Mouse (Mus musculus) liver, adult 2 months (tissue): ENCODE results near the gene Endou. TPM values are rescaled to one million over a fixed set of nuclear protein-coding genes. Genes with fewer than 3 reads are reported as not detected.

Experiments used
- DNase-seq: peaks from one replicate; pipeline ENCODE4 v3.0.0-alpha.2; 2011; ENCODE audit warnings: low read depth, low spot score; ENCODE audit errors: extremely low read depth
- H3K27ac ChIP-seq: fragments of 200-500 bp; replicated peaks from 2 replicates; pipeline ENCODE4 v1.5.1; 2012; ENCODE audit warnings: low read depth, mild to moderate bottlenecking, control low read depth, inconsistent platforms, low read length; ENCODE audit not compliant: insufficient read depth
- H3K27me3 ChIP-seq: fragments of 200-500 bp; 2 replicates; pipeline ENCODE4 v1.6.1; 2012; ENCODE audit warnings: mild to moderate bottlenecking, moderate library complexity, low read length, inconsistent platforms; ENCODE audit not compliant: control insufficient read depth, insufficient read depth
- H3K36me3 ChIP-seq: fragments of 200-500 bp; 2 replicates; pipeline ENCODE4 v1.6.1; 2012; ENCODE audit warnings: low read length, inconsistent platforms; ENCODE audit not compliant: control insufficient read depth, insufficient read depth
- H3K4me1 ChIP-seq: fragments of 200-500 bp; 2 replicates; pipeline ENCODE4 v1.6.1; 2011; ENCODE audit warnings: low read length; ENCODE audit not compliant: control insufficient read depth, insufficient read depth
- H3K4me3 ChIP-seq: fragments of 200-500 bp; 2 replicates; pipeline ENCODE4 v1.5.1; 2011; ENCODE audit warnings: low read depth, mild to moderate bottlenecking, control low read depth, low read length, moderate library complexity; ENCODE audit not compliant: insufficient read depth
- H3K79me2 ChIP-seq: fragments of 200-500 bp; 2 replicates; pipeline ENCODE4 v1.6.1; 2012; ENCODE audit warnings: inconsistent platforms, mild to moderate bottlenecking, low read length, moderate library complexity; ENCODE audit not compliant: control insufficient read depth, insufficient read depth
- H3K9ac ChIP-seq: fragments of 200-500 bp; 2 replicates; pipeline ENCODE4 v1.6.1; 2012; ENCODE audit warnings: low read depth, mild to moderate bottlenecking, control low read depth, inconsistent platforms, low read length
- CTCF ChIP-seq: fragments of 200-500 bp; IDR thresholded peaks from 2 replicates; pipeline ENCODE4 v1.5.1; 2011; ENCODE audit warnings: low read depth, low read length, control low read depth
- POLR2A ChIP-seq: fragments of 200-500 bp; IDR thresholded peaks from 2 replicates; pipeline ENCODE4 v1.6.1; 2011; ENCODE audit warnings: low read length, control low read depth; ENCODE audit not compliant: insufficient read depth; ENCODE audit errors: extremely low read depth
- WGBS: fragments of 180-500 bp; shearing (Covaris S2); methylation state at CpG from one replicate; pipeline ENCODE4 v1.1.7; 2018; 5-methylcytosine and 5-hydroxymethylcytosine counted together
- polyA plus RNA-seq: library from polyadenylated mRNA; depleted of rRNA; stranded (reverse); fragments of >200 nt; gene quantifications from 2 replicates; pipeline ENCODE4 v1.2.3, GENCODE M21; 2012
- total RNA-seq: library from RNA; depleted of rRNA; stranded (reverse); fragments of >200 nt; gene quantifications from 2 replicates; pipeline ENCODE4 v1.2.3, GENCODE M21; 2014

The Endou gene
- total and polyA plus RNA-seq, 2 experiments, result 0.32 to 0.55 TPM

- TF ChIP-seq POLR2A (no peak), CTCF (no peak)
Observed at GRCm38 (mm10) chr15:97727048-97727447, 4.1 kb downstream of the Endou start.

GRCm38 (mm10) chr15:97726310-97726709 is 4.8 kb downstream of the Endou start:
- H3K27ac ChIP-seq, result no peak overlapping the region
- no peaks in the 10 kb centered on the region for H3K36me3 ChIP-seq
- H3K9ac ChIP-seq, result no peak overlapping the region
- H3K79me2 ChIP-seq, result no peaks in the 10 kb centered on the region
- 85% methylated on average over 13 of the region's 13 CpGs for WGBS
- DNase-seq, result no peak
- 0 out of 2 replicates have a peak, but pooled peaks cover 1% of the 10 kb centered on the region for H3K4me1 ChIP-seq
- no peak overlapping the region for H3K4me3 ChIP-seq
- H3K27me3 ChIP-seq, result no peaks in the 10 kb centered on the region
- TF ChIP-seq POLR2A, result no peak
- no peak for TF ChIP-seq CTCF

More at GRCm38 (mm10) chr15:97727048-97727447, 4.1 kb downstream of the Endou start:
- Histone ChIP-seq H3K36me3 (no peaks in the 10 kb centered on the region), H3K27me3 (no peaks in the 10 kb centered on the region), H3K4me1 (0 out of 2 replicates have a peak, but pooled peaks cover 1% of the 10 kb centered on the region), H3K27ac (no peak overlapping the region), H3K79me2 (no peaks in the 10 kb centered on the region), H3K9ac (no peak overlapping the region), H3K4me3 (no peak overlapping the region)
- DNase-seq, result no peak
- WGBS, result 76% methylated on average over 8 of the region's 8 CpGs

GRCm38 (mm10) chr15:97725198-97725785 is 5.8 kb downstream of the Endou start:
- Histone ChIP-seq H3K79me2 (no peaks in the 10 kb centered on the region), H3K36me3 (no peaks in the 10 kb centered on the region), H3K9ac (no peak overlapping the region), H3K4me3 (no peak overlapping the region), H3K27ac (no peak overlapping the region), H3K4me1 (0 out of 2 replicates have a peak, but pooled peaks cover 1% of the 10 kb centered on the region), H3K27me3 (no peaks in the 10 kb centered on the region)
- no peak for TF ChIP-seq POLR2A
- no peak for TF ChIP-seq CTCF
- 69% methylated on average over 6 of the region's 6 CpGs for WGBS
- DNase-seq, result no peak

GRCm38 (mm10) chr15:97724346-97725197 is 6.6 kb downstream of the Endou start:
- H3K27ac ChIP-seq, result no peak overlapping the region
- no peak overlapping the region for H3K4me3 ChIP-seq
- DNase-seq, result no peak
- WGBS, result 88% methylated on average over 17 of the region's 17 CpGs
- no peaks in the 10 kb centered on the region for H3K36me3 ChIP-seq
- no peaks in the 10 kb centered on the region for H3K79me2 ChIP-seq
- 0 out of 2 replicates have a peak, but pooled peaks cover 1% of the 10 kb centered on the region for H3K4me1 ChIP-seq
- H3K27me3 ChIP-seq, result no peaks in the 10 kb centered on the region
- no peak overlapping the region for H3K9ac ChIP-seq
- TF ChIP-seq CTCF, result no peak
- TF ChIP-seq POLR2A, result no peak

- H3K27ac ChIP-seq, result no peak overlapping the region
- no peaks in the 10 kb centered on the region for H3K27me3 ChIP-seq
- DNase-seq, result no peak
- no peaks in the 10 kb centered on the region for H3K36me3 ChIP-seq
- 0 out of 2 replicates have a peak, but pooled peaks cover 1% of the 10 kb centered on the region for H3K4me1 ChIP-seq
- WGBS, result 94% methylated on average over 6 of the region's 6 CpGs
- TF ChIP-seq CTCF (no peak), POLR2A (no peak)
- H3K9ac ChIP-seq, result no peak overlapping the region
- no peak overlapping the region for H3K4me3 ChIP-seq
- H3K79me2 ChIP-seq, result no peaks in the 10 kb centered on the region
Observed at GRCm38 (mm10) chr15:97723536-97724345, 7.4 kb downstream of the Endou start.
